Mouse (Mus musculus) CH12.LX (cell line): ENCODE data around the gene Tpsg1. TPM values are rescaled to one million over a fixed set of nuclear protein-coding genes. Genes with fewer than 3 reads are reported as not detected.

Experiments used
- DNase-seq: peaks from one replicate; pipeline ENCODE4 v3.0.0-alpha.2; 2013; ENCODE audit errors: extremely low read depth
- H3K27ac ChIP-seq: 2 replicates; pipeline ENCODE4 v1.5.1; 2012; ENCODE audit warnings: low read depth, mild to moderate bottlenecking, control low read depth, moderate library complexity; ENCODE audit not compliant: insufficient read depth
- H3K27me3 ChIP-seq: replicated peaks from 2 replicates; pipeline ENCODE3; 2012; ENCODE audit warnings: inconsistent platforms
- H3K36me3 ChIP-seq, 2 experiments: replicated peaks in 1 of 2; 2 replicates each; pipeline versions ENCODE3 to v1.6.1; 2012; ENCODE audit warnings: inconsistent platforms in 1 of 2, low read length in 1 of 2, mild to moderate bottlenecking in 1 of 2, mixed read lengths in 1 of 2, moderate library complexity in 1 of 2; ENCODE audit not compliant: control insufficient read depth in 1 of 2, insufficient read depth in 1 of 2
- H3K4me1 ChIP-seq, 2 experiments: 2 replicates each; pipeline ENCODE4 v1.6.1; 2012; ENCODE audit warnings: inconsistent platforms in 1 of 2, moderate library complexity in 1 of 2; ENCODE audit not compliant: insufficient read depth in 2 of 2, control insufficient read depth in 1 of 2
- H3K4me2 ChIP-seq: 2 replicates; pipeline ENCODE4 v1.6.1; 2012; ENCODE audit warnings: low read depth, mild to moderate bottlenecking, control low read depth; ENCODE audit not compliant: poor library complexity, insufficient read depth, severe bottlenecking
- H3K4me3 ChIP-seq, 3 experiments: fragments of 150-350 bp in 1 of 3; sonication (generic) in 1 of 3; replicated peaks in 1 of 3; 2 replicates each; pipeline versions ENCODE3 to v1.5.1; 2011 to 2012; ENCODE audit warnings: low read depth in 2 of 3, low read length in 2 of 3, mild to moderate bottlenecking in 2 of 3, moderate library complexity in 2 of 3, control low read depth in 1 of 3, improper control_type of control experiment in 1 of 3, inconsistent platforms in 1 of 3, mixed read lengths in 1 of 3; ENCODE audit not compliant: poor library complexity in 1 of 3
- H3K79me2 ChIP-seq: replicated peaks from 2 replicates; pipeline ENCODE4 v1.6.1; 2012; ENCODE audit warnings: mild to moderate bottlenecking, moderate library complexity; ENCODE audit not compliant: control insufficient read depth, poor library complexity, insufficient read depth, severe bottlenecking; ENCODE audit errors: extremely low read depth
- H3K9ac ChIP-seq: 2 replicates; pipeline ENCODE4 v1.6.1; 2012; ENCODE audit warnings: low read depth, mild to moderate bottlenecking, control low read depth, moderate library complexity; ENCODE audit not compliant: insufficient read depth
- H3K9me3 ChIP-seq: replicated peaks from 2 replicates; pipeline ENCODE3; 2012; ENCODE audit warnings: low read length, inconsistent platforms, mixed read lengths
- BHLHE40 ChIP-seq: IDR thresholded peaks from 2 replicates; pipeline ENCODE4 v1.6.1; 2011; ENCODE audit warnings: mild to moderate bottlenecking, low read depth, low read length, improper control_type of control experiment
- CHD1 ChIP-seq: IDR thresholded peaks from 2 replicates; pipeline ENCODE4 v1.6.1; 2012; ENCODE audit warnings: low read depth, low read length, improper control_type of control experiment, inconsistent platforms
- CHD2 ChIP-seq: IDR thresholded peaks from 2 replicates; pipeline ENCODE4 v1.6.1; 2011; ENCODE audit warnings: low read length, improper control_type of control experiment
- CTCF ChIP-seq, 2 experiments: IDR thresholded peaks in 1 of 2; conservative IDR thresholded peaks in 1 of 2; 2 replicates each; pipeline ENCODE4 v1.5.1; 2011 to 2012; ENCODE audit warnings: low read depth in 2 of 2, low read length in 2 of 2, improper control_type of control experiment in 1 of 2, inconsistent platforms in 1 of 2, mild to moderate bottlenecking in 1 of 2, moderate library complexity in 1 of 2
- E2F4 ChIP-seq: IDR thresholded peaks from 2 replicates; pipeline ENCODE4 v1.6.1; 2011; ENCODE audit warnings: low read depth, low read length, improper control_type of control experiment; ENCODE audit not compliant: insufficient replicate concordance
- ELF1 ChIP-seq: IDR thresholded peaks from 2 replicates; pipeline ENCODE4 v1.6.1; 2014; ENCODE audit warnings: low read depth, mild to moderate bottlenecking, inconsistent platforms, low read length, improper control_type of control experiment
- EP300 ChIP-seq: IDR thresholded peaks from 2 replicates; pipeline ENCODE4 v1.6.1; 2011; ENCODE audit warnings: low read length, improper control_type of control experiment
- ETS1 ChIP-seq: conservative IDR thresholded peaks from 2 replicates; pipeline ENCODE4 v1.6.1; 2012; ENCODE audit warnings: low read depth, mild to moderate bottlenecking, inconsistent platforms, low read length, improper control_type of control experiment, moderate library complexity
- GABPA ChIP-seq: IDR thresholded peaks from 2 replicates; pipeline ENCODE4 v1.6.1; 2012; ENCODE audit warnings: low read depth, low read length, improper control_type of control experiment, inconsistent platforms; ENCODE audit not compliant: insufficient replicate concordance
- HCFC1 ChIP-seq: IDR thresholded peaks from 2 replicates; pipeline ENCODE4 v1.6.1; 2012; ENCODE audit warnings: low read depth, mild to moderate bottlenecking, inconsistent platforms, low read length, improper control_type of control experiment
- JUN ChIP-seq: IDR thresholded peaks from 2 replicates; pipeline ENCODE4 v1.6.1; 2011; ENCODE audit warnings: low read depth, mild to moderate bottlenecking, low read length, improper control_type of control experiment, moderate library complexity; ENCODE audit not compliant: insufficient read depth
- JUND ChIP-seq: conservative IDR thresholded peaks from 2 replicates; pipeline ENCODE4 v1.6.1; 2011; ENCODE audit warnings: low read depth, low read length, improper control_type of control experiment
- KAT2A ChIP-seq: IDR thresholded peaks from 2 replicates; pipeline ENCODE4 v1.6.1; 2012; ENCODE audit warnings: low read length, improper control_type of control experiment, inconsistent platforms; ENCODE audit not compliant: insufficient replicate concordance
- MAX ChIP-seq: IDR thresholded peaks from 2 replicates; pipeline ENCODE4 v1.6.1; 2011; ENCODE audit warnings: low read length, improper control_type of control experiment
- MAZ ChIP-seq: IDR thresholded peaks from 2 replicates; pipeline ENCODE4 v1.6.1; 2012; ENCODE audit warnings: low read depth, mild to moderate bottlenecking, inconsistent platforms, low read length, improper control_type of control experiment, moderate library complexity
- MYC ChIP-seq: IDR thresholded peaks from 2 replicates; pipeline ENCODE4 v1.6.1; 2011; ENCODE audit warnings: low read depth, mild to moderate bottlenecking, improper control_type of control experiment, low read length
- NELFE ChIP-seq: IDR thresholded peaks from 2 replicates; pipeline ENCODE4 v1.6.1; 2011; ENCODE audit warnings: low read depth, low read length, improper control_type of control experiment
- NRF1 ChIP-seq: IDR thresholded peaks from 2 replicates; pipeline ENCODE4 v1.6.1; 2014; ENCODE audit warnings: low read depth, mild to moderate bottlenecking, inconsistent platforms, low read length, improper control_type of control experiment, moderate library complexity
- PAX5 ChIP-seq: IDR thresholded peaks from 2 replicates; pipeline ENCODE4 v1.6.1; 2012; ENCODE audit warnings: low read length, inconsistent platforms, mixed read lengths
- POLR2A ChIP-seq: IDR thresholded peaks from 2 replicates; pipeline ENCODE4 v1.6.1; 2011; ENCODE audit warnings: low read depth, mild to moderate bottlenecking, improper control_type of control experiment, low read length
- RAD21 ChIP-seq: IDR thresholded peaks from 2 replicates; pipeline ENCODE4 v1.6.1; 2011; ENCODE audit warnings: low read depth, mild to moderate bottlenecking, low read length, improper control_type of control experiment, moderate library complexity
- SIN3A ChIP-seq: IDR thresholded peaks from 2 replicates; pipeline ENCODE4 v1.6.1; 2012; ENCODE audit warnings: low read length, improper control_type of control experiment, inconsistent platforms
- SMC3 ChIP-seq: IDR thresholded peaks from 2 replicates; pipeline ENCODE4 v1.6.1; 2011; ENCODE audit warnings: low read depth, low read length, improper control_type of control experiment
- TBP ChIP-seq: conservative IDR thresholded peaks from 2 replicates; pipeline ENCODE4 v1.6.1; 2011; ENCODE audit warnings: low read depth, low read length, improper control_type of control experiment
- TCF12 ChIP-seq: IDR thresholded peaks from 2 replicates; pipeline ENCODE4 v1.6.1; 2014; ENCODE audit warnings: low read depth, mild to moderate bottlenecking, inconsistent platforms, low read length, improper control_type of control experiment
- UBTF ChIP-seq: IDR thresholded peaks from 2 replicates; pipeline ENCODE4 v1.6.1; 2012; ENCODE audit warnings: low read depth, mild to moderate bottlenecking, inconsistent platforms, low read length, improper control_type of control experiment, moderate library complexity
- USF1 ChIP-seq: IDR thresholded peaks from 2 replicates; pipeline ENCODE4 v1.6.1; 2014; ENCODE audit warnings: low read depth, mild to moderate bottlenecking, inconsistent platforms, low read length, improper control_type of control experiment
- ZC3H11A ChIP-seq: IDR thresholded peaks from 2 replicates; pipeline ENCODE4 v1.6.1; 2012; ENCODE audit warnings: low read depth, mild to moderate bottlenecking, inconsistent platforms, low read length, improper control_type of control experiment
- ZKSCAN1 ChIP-seq: IDR thresholded peaks from 2 replicates; pipeline ENCODE4 v1.6.1; 2012; ENCODE audit warnings: low read depth, inconsistent platforms, low read length, improper control_type of control experiment, borderline replicate concordance
- ZMIZ1 ChIP-seq: IDR thresholded peaks from 2 replicates; pipeline ENCODE4 v1.6.1; 2012; ENCODE audit warnings: low read depth, mild to moderate bottlenecking, inconsistent platforms, low read length, improper control_type of control experiment
- dilution Hi-C: fragments of 300-500 bp; cut with MboI; formaldehyde crosslinking; loops from 2 replicates; pipeline ENCODE4 v1.14.3; 2020; ENCODE audit warnings: low sequenced_read_pairs; ENCODE audit not compliant: extremely low pct_unique_long_range_greater_than_20kb, extremely low pct_ligation_motif_present
- in situ Hi-C: fragments of 300-500 bp; cut with MboI; formaldehyde crosslinking; loops from 3 replicates; pipeline ENCODE4 v1.14.3; 2019; ENCODE audit warnings: low sequenced_read_pairs, low pct_ligation_motif_present, low pct_unique_long_range_greater_than_20kb, mixed read lengths
- polyA plus RNA-seq: library from polyadenylated mRNA; unstranded; fragments of >175 nt; gene quantifications from 2 replicates; pipeline ENCODE4 v1.2.1, GENCODE M21; 2012; ENCODE audit warnings: low read depth; ENCODE audit not compliant: insufficient read length
- total RNA-seq, 2 experiments: library from RNA; depleted of rRNA; stranded (reverse); fragments of 300-350 nt in 1 of 2; fragments of >200 nt in 1 of 2; gene quantifications; 2 replicates each; pipeline ENCODE4 v1.2.3; 2012 to 2014

Tpsg1 gene
- total and polyA plus RNA-seq, 3 experiments = not detected

DNA sequence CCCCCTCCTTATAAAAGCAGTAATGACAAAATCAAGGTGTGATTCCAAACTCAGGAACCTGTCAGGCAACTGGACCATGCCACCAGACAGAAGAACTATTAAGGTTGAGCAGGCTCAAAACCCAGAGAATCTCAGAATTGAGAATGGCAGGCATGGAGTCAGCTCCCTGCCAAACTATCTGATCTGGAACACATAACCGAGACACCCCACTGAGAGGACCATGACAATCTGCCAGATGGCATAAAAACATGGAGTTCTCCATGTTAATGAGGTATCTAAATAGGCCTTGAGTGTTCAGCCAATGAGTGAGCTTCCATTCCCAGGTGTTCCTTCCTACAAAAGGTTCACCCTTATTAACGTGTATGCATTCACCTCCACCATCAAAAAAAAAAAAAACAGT is 7.8 kb upstream of the Tpsg1 start:
- no peak for TF ChIP-seq JUND
- no peak for TF ChIP-seq KAT2A
- TF ChIP-seq HCFC1 = no peak
- no peak for TF ChIP-seq ZMIZ1
- TF ChIP-seq PAX5 = no peak
- TF ChIP-seq JUN = no peak
- no peak for TF ChIP-seq ZKSCAN1
- TF ChIP-seq NRF1 = no peak
- TF ChIP-seq SMC3 = no peak
- TF ChIP-seq TBP = no peak
- TF ChIP-seq SIN3A = no peak
- no peak for TF ChIP-seq E2F4
- TF ChIP-seq RAD21 = no peak
- no peak for TF ChIP-seq BHLHE40
- TF ChIP-seq CHD1 = no peak
- no peak for TF ChIP-seq CTCF (conservative IDR thresholded peaks at IDR 0.05 in 1 of 2, IDR thresholded peaks at IDR 0.05 in 1 of 2; ENCODE audit: low read depth in 2 of 2, low read length in 2 of 2)
- no peak for TF ChIP-seq ETS1
- in situ Hi-C loops (loop anchor here (5.0 kb wide), 1 partner anchor 64 kb away; the partner anchor contains the start of gene Prss34), dilution Hi-C loops (no loop called here)
- DNase-seq = no peak
- no peak overlapping the region for H3K4me3 ChIP-seq
- no peaks in the 10 kb centered on the region for H3K79me2 ChIP-seq
- no peaks in the 10 kb centered on the region for H3K9me3 ChIP-seq
- no peak overlapping the region for H3K27ac ChIP-seq
- no peaks in the 10 kb centered on the region for H3K36me3 ChIP-seq
- no peaks in the 10 kb centered on the region for H3K4me1 ChIP-seq
- H3K9ac ChIP-seq = no peak overlapping the region
- peaks cover 87% of the 10 kb centered on the region for H3K27me3 ChIP-seq
- no peak overlapping the region for H3K4me2 ChIP-seq

DNA sequence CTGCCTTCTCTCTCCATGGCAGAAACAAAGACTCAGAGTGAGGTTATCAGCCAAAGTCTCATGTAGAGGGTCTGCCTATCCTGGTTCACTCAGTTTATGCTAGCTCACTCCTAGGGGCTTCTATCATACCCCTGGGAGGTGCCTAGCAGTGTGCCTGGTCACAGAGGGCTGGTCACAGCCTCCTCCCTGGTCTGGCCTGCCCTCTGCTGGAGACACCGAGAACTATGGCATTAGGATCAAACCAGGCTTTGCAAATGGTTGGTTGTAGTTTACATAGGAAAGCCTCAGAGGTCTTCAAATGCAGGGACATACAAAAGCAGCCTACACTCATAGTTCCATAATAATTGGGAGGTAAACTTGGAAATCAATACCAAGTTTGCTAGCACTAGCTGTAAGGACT is 5.3 kb upstream of the Tpsg1 start:
- DNase-seq = peak; percentile 52
- peaks cover 88% of the 10 kb centered on the region for H3K27me3 ChIP-seq
- in situ Hi-C loops (loop anchor here (5.0 kb wide), 1 partner anchor 66 kb away; the partner anchor contains the start of gene Prss34), dilution Hi-C loops (no loop called here)
- TF ChIP-seq TCF12 (no peak), GABPA (no peak), CTCF (conservative IDR thresholded peaks at IDR 0.05 in 1 of 2, IDR thresholded peaks at IDR 0.05 in 1 of 2; ENCODE audit: low read depth in 2 of 2, low read length in 2 of 2) (peak; percentile 59 to 91), NELFE (0 out of 2 replicates have a peak, but pooled peaks have one; percentile 24), MAZ (no peak), EP300 (no peak), SMC3 (peak; percentile 88), JUN (no peak), POLR2A (no peak), MAX (no peak), CHD2 (no peak), USF1 (no peak), RAD21 (peak; percentile 84), UBTF (no peak), SIN3A (no peak), MYC (no peak), ZC3H11A (peak; percentile 51), ELF1 (no peak), ETS1 (no peak)
- no peak overlapping the region for H3K4me2 ChIP-seq
- no peak overlapping the region for H3K27ac ChIP-seq
- no peaks in the 10 kb centered on the region for H3K79me2 ChIP-seq
- no peak overlapping the region for H3K4me3 ChIP-seq
- H3K4me1 ChIP-seq = no peaks in the 10 kb centered on the region
- H3K9ac ChIP-seq = no peak overlapping the region
- H3K36me3 ChIP-seq = no peaks in the 10 kb centered on the region
- no peaks in the 10 kb centered on the region for H3K9me3 ChIP-seq
